Mouse (Mus musculus) mouse trophoblast stem cell (cell line): ENCODE data around the gene Dnah17.

Source experiments
- in situ Hi-C, 2 experiments: fragments of 300-500 bp; cut with MseI, MboI; formaldehyde crosslinking; loops; 2 replicates in 1 of 2; 3 replicates in 1 of 2; pipeline ENCODE4 v1.15.1; 2025

Dnah17 gene

DNA sequence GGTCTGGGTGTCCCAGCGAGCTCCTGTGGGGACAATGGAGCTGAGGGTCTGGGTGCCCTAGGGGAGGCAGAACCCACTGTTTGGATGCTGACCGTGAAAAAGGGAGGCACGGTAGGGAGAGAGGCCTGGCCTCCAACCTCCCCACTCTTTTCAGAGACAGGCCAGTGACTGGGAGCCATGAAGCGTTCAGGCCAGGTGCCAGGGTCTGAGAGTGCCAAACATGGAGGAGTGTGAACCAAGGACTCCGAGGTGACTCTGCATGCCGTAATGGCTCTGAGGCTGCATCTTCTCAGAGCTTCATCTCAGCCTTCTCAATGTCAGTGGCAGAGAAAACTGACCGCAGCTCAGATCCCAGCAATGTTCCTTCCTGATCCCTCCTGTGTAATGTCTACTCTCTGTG, 107.0 kb downstream of the Dnah17 start:
- in situ Hi-C loops: no loop called here

DNA sequence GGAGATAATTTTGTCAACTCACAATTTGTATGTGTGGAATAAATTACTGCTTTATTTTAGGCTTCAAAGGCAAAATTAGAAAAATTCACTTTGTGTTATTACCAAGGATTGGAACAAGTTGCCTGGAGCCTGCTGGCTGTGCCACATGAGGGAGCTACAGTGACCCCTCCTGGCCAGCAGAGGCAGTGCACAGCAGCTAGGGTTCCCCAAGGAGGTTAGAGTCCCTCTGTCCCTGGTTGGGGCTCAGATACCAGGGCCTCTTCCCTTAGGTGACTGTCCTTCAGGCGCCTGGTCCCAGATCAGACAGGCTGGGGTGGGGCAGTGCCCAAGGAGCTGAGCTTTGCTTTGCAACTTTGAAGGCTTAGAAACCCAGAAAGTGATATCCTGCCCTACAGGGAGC, 108.6 kb downstream of the Dnah17 start:
- in situ Hi-C loops: no loop called here

DNA sequence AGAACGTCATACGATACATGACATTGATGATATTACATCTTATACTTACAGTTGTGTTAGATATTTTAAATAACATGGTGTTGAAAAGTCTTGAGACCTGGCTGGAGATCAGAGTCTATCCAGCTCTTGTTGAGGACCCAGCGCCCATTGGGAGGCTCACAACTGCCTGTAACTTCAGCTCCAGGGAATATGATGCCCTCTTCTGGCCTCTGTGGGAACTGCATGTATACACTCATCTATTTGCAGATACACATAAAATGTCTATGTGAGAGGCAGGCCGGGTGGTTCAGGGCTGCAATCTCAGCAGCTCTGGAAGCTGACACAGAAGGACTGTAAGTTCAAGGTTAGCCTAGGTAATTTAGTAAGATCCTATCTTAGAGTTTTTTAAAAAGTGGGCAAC, 112.1 kb downstream of the Dnah17 start:
- in situ Hi-C loops: loop anchor here in 1 of 2 experiments (5.0 kb wide), 1 partner anchor 46 kb away; the partner anchor contains the start of gene Socs3

DNA sequence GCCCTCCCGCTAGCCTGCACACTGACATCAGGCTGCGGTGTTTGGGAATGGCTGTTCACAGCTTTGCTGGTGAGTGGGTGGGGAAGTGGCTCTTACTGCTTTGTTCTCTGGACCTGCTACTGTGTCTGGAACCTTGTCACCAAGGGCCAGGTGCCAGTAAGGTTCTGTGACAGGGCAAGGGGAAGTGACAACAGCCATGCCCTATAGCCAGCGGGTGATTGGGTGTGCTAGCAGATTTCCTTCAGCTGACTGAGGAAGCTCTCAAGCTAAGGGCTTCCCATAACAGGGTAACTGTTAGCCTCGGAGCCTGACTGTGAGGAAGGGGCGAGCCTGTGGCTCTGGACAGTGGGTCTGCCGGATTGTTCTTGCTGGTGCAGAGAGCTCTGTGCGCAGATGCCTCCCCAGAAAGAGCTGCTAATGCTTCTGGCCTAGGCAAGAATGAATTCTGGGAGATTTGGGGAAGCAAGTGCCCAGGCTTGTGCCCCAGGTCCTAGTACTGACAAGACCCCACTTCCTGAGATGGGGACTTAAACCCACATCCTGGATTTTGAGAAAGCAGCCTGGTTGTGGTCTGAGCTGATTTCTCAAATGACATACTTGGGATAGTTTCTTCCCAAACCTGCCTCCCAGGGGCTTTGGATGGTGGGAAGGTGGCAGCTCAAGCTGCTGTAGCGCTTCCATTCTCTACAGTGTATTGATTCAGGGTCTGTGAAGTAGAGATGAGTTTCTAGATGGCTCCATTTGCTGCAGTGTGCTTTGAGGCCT, 114.9 kb downstream of the Dnah17 start:
- in situ Hi-C loops: loop anchor here in 1 of 2 experiments (5.0 kb wide), 1 partner anchor 43 kb away; the partner anchor contains the start of gene Socs3

DNA sequence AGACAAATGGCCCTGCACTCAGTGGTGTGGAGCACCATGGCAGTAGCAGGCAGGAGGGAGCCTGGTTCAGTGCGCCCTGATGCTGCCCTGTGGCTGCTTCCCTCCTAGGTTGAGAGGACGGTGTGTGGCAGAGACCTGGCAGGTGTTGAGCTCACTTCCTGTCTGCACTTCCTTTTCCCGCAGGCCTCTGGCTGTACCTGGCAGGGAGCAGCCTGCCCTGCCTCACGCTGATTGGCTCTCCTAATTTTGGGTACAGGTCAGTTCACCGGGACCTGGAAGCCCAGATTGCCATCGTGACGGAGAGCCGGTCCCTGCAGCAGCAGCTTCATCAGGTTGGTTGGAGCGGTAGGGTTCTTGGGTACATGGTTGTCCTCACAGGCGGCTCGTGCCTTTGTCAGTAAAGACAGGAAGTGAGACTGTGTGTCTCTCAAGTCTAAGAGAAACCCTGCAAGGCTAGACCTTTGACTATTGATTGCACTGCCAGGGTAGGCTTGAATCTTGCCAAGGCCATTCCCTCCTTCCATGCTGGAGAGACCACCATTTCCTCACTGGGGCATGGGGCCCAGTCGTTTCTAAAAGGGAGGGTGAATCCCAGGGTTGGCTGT, 115.9 kb downstream of the Dnah17 start:
- in situ Hi-C loops: no loop called here

DNA sequence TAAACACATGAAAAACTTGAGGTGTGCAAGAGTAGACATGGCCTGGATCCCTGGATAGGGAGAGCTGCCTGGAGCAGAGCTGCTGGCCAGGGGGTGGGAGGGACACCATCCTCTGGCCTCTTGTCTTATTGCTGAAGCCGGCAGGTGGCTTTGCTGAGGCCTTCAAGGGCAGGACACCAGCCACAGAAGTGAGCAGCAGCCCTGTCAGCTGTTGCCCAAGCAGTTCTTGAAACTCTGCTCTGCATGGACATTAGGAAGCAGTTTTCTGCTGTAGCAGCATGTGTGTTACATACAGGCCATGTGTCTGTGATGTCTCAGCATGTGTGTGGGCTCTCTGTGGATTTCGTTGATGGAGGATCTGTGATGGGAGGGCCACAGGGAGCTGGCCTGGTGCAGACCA, 117.1 kb downstream of the Dnah17 start:
- in situ Hi-C loops: no loop called here

DNA sequence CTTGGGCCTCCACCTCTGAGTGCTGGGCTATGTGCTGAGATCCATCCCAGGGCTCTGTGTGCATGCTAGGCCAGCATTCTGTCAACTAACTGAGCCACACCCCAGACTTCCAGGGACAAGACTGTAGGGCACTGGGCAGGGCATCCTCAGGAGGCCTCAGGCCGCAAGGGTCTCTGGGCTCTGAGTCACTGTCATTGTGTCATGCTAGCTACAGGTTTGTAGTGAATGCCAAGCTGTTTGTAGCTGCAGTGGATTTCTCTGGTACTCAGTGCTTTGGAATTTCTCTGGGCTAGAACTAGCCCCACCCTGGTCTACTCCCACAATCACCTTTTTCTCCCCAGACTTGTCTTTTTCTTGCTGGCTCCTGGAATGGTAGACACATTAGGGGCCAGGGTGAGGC, 117.8 kb downstream of the Dnah17 start:
- in situ Hi-C loops: no loop called here

DNA sequence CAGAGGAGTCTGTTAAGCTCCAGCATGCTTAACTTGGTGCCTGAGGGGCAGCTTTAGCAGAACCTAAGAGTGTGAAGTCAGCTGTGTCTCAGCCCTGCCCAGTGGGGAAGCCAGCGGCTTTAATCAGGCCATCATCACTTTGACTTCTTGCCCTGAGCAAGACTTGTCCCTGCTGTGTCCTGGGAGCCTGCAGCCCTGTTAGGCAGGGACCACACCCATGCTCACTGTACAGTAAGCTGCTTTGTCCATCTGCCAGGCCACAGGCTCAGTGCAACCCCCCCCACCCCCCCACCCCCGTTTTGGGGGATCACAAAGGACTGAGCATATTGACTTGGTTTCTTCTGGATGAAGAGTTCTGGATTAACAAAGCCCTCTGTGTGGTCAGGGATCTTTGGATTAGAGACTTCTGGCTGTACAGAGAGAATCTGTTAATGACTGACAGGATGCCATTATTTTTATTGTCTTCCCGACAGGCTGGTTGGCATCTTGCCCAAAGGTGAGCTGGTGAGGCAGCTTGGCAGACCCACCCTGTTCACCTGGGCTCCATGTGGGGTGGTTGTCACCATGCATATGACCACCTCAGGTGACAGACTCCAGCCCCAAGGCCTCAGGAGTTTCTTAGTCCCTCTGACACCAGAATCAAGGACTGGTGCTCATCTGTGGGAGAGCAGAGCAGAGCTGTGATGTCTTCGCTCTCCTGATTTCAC, 120.4 kb downstream of the Dnah17 start:
- in situ Hi-C loops: no loop called here

DNA sequence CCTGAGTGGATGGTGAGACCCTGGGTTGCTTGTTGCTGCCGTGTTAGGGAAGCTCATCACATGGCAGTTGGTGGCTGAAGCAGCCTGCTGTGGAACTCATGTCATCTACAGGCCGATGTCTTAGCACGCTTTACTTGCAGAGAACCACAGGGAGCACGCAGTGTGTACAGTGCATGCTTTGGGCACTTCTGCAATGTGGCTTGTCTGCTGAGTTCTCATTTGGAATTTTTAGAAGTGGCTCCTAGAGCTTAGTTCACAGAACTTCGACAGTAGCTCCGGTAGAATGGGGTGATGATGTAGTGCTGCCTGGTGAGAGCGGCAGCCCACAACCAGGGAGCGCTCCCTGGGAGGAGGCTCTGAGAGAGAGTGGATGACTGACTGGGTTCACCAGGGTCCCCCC, 121.6 kb downstream of the Dnah17 start:
- in situ Hi-C loops: no loop called here

DNA sequence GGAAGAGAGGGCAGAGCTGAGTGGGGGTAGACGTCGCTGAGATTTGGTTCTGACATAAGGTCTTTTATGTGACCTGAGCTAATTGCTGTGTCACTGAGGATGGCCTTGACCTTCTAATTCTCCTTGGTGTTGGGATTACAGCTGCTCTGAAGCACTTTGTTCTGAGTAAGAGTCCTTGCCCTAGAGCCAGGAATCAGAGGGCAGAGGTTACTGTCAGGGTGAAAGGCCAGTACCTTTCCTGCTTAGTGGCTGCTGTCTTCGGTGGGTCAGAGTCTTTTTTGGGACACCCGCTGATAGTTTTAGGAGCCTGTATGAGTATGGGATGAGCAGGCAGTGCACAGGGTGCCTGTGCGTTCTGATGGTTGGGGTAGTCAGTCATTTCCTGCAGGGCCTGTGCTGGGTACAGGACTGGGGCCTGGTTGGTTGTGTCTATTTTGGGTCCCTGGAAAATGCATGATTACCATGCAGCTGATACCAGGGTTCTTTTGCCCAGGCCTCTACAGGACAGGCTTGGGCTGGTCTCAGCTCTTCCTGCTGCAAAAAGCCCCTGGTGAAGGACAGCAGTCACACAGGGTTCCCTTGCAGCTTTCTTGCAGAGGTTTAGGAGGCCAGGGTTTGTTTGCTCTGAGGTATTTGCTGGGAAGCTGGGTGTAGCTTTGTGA, 122.2 kb downstream of the Dnah17 start:
- in situ Hi-C loops: no loop called here

DNA sequence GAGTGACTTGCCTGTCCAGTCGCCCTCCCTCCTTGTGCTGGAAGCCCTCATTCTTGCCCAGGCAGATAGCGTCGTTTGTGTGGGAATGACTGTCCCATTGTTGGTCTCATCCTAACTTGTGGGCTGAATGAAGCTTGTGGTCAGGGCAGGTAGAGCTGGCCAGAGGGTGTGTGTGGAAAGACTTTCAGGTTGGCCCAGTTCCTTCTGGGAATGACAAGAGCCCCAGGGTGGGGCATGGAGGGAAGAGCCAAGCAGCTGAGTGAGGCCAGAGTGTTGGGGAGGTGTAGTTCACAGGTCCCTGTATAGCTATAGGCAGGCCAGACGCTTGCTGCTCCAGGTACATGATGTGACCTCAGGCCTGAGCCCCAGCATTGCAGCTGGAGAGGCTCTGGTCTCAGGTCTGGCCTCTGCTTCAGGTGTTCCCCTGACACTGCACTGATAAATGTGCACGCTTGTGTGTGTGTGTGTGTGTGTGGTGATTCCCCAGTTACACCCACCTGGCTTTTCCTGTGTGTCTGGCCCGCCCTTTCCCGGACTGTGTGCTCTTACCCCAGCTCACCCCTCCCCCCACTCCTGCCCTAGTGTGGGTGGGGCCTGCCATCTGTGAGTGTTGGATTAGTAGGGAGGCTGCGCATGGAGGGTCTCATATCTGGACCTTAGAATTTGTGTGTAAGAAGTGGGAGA, 122.8 kb downstream of the Dnah17 start:
- in situ Hi-C loops: no loop called here

DNA sequence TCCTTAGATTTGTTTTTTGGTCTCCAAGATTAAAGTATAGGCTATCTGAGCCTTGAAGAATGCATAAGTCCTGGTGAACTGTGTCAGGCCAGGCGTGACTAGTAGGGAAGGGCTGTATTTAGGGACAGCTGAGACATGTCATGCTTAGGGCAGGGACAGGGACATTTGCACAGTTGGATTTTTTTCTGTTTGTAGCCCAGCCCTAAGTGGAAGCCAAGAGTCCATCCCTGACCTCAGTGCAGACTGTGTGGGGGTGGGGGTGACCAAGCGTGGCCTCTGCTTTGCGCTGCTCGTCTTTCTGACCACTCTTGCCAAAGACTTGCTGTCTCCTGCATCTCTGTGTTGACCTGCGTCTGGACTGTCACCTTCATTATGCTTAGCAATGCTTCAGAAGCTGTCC, 126.2 kb downstream of the Dnah17 start:
- in situ Hi-C loops: no loop called here

DNA sequence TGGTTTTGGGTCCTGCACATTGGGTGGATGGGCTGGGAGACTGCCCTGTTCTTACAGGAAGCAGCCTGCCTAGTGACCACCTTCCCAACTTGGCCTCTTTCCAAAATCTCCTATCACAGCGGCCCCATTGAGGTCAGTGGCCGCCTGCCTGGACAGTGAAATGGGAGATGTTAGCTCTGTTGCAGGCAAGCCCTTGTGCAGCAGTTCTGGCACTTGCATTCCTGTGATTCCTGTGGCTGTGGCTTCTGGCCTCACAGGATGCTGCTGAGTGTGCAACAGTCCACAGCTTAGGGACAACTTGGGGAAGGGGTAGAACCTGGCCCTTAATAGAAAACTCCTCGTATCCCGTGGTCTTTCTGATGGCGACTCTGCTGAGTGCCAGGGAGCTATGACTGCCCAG, 126.7 kb downstream of the Dnah17 start:
- in situ Hi-C loops: no loop called here

DNA sequence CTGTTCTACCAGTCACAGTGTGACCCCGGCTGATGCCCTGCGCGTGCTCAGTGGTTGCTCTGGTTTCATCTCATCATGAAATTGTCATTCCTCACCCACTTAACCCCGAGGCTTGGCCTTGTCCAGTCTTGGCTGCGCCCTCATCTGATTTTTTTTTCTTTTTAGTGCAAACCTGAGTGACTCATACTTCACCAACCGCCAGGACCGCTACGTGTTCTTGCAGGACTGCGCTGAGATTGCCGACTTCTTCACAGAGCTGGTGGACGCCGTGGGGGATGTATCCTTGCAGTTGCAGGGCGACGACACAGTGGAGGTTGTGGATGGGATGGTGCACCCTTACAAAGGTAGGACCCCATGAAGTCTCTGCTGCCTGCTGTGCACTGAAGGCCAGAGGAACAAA, 127.3 kb downstream of the Dnah17 start:
- in situ Hi-C loops: no loop called here

DNA sequence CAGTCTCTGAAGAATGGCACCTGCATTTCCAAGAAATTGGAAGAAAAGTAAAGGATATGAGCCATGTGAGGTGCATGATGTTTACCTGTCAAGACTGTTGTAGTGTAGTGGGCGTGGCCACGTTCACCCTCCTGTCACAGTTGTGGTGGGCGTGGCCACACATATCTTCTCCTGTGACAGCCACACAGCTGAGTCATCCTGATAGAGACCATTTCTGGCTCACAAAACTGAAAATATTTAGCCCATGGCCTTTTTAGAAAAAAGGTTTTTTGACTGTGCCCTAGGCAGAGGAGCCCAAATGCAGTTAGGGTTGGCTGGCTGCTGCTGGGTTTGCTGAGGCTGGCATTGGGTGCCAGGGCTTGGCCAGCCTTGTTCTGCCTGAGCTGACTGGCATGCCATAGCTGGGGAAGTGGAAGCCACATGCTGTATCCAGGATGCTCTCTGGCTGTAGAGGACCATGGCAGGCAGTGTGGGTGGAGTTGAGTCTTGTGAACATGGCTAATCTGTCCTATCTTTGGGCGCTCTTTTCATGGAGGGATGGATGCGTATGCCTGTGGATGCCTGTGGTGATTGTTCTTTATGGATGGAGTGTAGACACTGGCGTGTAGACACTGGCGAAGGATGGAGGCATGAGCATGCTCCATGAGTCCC, 129.7 kb downstream of the Dnah17 start:
- in situ Hi-C loops: no loop called here

DNA sequence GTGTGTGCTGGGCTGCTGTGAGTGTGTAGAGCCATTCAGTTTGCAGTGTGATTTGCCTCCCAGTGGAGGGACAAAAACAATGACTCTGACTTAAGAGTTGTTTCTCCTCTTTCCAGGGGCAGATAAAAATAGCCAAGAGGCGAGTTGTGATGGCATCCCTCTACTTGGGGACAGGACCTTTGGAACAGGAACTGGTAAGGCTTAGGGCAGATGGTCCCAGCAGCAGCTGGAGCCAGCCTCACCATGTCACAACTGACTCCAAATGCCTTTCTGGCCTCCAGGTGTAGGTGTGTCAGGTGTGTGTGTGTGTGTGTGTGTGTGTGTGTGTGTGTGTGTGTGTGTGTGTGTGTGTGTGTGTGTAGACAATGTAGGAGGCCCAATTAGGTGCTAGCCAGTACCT, 130.4 kb downstream of the Dnah17 start:
- in situ Hi-C loops: no loop called here

DNA sequence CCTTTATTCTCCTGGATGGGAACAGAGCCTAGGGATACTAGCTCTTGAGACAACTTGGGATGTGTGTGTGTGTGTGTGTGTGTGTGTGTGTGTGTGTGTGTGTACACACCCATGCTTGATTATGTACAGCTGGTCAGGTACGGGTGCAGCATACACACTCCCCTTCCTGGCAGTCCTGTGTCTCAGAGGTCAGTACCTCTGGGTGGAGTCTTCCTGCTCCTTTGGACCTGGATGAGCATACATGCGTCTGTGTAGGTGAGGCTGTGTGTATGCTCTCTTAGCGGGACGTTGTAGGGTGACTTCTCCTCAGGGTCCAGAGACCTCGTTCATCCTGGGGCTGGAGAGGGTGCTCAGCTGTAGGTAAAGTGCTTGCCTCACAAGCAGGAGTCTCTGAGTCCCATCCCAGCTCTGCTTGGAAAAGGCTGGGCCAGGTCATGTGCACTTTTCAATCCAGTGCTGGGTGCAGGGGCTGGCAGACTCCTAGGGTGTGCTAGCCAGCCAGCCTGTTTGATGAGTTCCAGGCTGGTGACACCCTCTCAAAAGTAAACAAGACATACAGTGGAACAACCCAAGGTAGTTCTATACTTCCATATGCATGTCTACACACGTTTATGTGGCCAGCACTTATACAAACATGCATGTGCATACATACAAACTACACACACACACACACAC, 131.0 kb downstream of the Dnah17 start:
- in situ Hi-C loops: no loop called here

DNA sequence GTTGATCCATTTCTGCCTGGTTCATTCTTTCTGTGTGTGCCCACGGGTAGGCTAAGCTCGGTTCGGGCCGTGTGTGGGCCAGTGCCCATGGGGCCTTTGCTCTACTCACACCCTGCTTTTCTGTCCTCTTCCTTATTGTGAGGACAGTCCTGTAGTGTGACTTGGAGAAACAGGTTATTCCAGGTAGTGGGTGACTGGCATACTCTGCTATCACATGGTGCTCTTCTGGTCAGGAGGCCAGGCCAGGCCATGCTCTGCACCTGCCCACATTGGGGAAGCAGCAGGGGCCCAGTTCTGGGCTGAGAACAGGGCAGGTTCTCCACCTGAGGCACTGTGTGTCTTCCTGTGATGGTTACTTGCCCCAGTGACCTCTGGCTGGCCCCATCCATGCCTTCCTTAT, 132.1 kb downstream of the Dnah17 start:
- in situ Hi-C loops: no loop called here

DNA sequence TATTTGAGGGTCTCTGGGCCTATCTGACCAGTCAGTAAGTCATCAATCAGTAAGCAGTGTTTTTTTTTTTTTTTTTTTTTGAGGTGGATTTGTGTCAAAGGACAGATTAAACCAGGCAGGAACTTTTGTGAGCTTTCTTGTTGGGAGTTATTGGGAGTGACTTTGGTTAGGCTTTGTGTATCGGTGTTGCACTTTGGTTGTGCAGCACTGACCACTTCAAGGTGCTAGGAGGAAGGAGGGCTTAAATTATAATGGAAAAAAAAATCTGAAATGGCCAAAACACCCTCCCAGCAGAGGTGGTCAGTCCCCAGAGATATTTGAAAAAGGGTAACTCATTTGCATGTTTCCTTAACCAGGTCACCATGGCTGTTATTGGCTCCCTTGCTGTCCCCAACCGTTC, 133.3 kb downstream of the Dnah17 start:
- in situ Hi-C loops: no loop called here

DNA sequence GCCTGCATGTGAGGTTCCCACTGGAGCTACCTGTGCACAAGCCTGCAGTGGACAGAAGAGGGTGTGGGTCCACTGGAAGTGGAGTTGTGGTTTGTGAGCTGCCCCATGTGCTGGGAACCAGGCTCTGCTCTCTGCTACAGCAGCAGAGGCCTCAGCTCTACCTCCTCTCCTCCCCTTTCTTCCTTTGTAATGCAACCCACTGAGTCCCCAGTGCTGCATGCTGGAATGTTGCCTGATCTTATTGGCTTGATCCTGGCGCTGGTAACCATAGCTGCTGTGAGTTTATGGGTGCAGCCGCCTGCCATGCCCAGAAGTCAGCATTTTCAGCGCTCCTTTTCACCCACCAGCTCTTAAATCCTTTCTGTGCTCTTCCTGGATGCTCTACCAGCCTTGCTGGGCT, 134.4 kb downstream of the Dnah17 start:
- in situ Hi-C loops: no loop called here

DNA sequence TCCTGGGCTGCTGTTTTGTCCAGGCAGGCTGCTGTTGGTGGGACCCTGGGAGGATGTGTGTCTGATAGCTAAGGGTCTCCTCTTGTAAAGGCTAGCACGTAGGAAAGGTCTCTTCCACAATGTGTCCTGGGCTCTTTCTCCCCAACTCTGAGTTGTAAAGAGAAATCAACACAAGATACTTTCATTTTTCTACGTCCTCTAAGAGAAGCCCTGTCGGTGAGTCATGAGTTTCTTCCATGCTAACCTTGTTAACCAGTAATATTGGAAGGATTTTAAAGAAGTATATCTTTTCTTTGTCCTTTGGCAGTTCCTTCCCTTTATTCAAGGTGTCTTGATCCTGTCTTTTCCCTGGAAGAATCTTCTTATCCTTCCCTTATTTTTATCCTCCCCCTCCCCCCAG, 134.8 kb downstream of the Dnah17 start:
- in situ Hi-C loops: no loop called here
